Mouse (Mus musculus) urinary bladder, postnatal 14 days (tissue): ENCODE data around the gene Mn1.

Experiments
- DNase-seq: peaks from one replicate; pipeline ENCODE4 v3.0.0; 2021; ENCODE audit warnings: low spot score

Mn1 gene

DNA sequence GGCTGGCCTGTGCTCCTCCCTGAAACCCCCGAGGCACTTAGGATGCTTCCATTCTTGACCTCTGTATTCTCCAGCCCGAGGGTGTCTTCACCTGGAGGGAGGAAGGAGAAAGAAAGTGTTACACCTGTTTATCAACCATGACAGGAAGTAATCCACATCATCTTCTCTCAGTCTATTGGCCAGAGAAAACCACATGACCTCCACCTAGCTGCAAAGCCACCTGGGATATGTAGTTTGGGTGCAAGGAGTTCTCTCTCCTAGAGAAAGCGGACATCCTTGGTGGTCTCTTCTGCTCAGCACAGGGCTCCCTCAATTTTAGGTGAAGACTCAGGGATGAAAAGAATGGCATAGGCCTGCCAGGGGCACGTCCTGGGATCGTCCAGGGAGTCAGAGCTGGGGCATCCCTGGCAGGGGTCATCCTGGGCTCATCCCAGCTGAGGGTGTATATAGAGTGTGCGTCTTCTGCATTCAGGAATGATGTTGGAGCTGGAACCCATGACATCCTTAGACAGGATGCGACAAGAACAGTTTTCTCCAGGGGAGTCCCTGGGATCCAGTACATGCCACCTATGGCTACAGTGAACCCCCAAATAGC, 72.0 kb downstream of the Mn1 start:
- no peak for DNase-seq

DNA sequence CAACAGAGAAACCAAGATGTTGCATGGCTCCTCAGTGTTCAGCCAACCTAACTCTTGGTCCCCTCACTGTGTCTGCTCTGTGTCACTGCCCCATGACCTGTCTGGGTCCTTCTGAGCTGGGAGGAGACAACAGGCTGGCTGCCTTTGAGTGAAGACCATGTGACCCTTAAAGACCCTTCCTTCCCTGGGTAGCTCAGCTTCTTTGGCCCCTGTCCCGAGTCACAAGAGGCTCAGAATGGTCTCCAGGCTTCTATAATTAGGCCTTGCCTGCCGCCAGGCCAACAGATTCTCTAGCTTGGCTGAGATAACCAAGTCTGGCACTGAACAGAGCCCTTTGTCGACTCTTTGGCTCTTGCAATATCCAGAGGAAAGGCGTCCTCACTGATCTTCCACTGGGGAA, 73.4 kb downstream of the Mn1 start:
- no peak for DNase-seq

DNA sequence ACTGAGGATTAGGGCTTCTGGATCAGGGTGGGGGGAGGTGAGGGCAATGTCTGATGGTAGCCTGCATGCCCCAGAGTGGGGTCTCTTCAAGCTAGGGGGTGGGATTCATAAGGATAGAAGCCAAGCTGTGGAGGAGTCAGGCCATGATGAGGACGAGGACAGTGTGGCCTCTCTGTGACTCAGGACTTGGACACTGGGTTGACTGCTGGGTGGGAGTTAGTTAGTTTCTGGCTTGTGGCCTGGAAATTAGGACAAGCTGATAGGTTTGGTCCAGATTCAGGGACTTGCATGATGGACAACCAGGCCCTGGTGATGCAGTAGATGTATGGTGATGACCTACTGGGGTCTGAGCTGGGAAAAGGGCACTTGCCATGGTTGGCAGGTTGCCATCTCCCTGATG, 74.3 kb downstream of the Mn1 start:
- DNase-seq: no peak

- no peak for DNase-seq
These were observed 82.9 kb downstream of the Mn1 start for GRCm38 (mm10) chr5:111500036-111500435.

DNA sequence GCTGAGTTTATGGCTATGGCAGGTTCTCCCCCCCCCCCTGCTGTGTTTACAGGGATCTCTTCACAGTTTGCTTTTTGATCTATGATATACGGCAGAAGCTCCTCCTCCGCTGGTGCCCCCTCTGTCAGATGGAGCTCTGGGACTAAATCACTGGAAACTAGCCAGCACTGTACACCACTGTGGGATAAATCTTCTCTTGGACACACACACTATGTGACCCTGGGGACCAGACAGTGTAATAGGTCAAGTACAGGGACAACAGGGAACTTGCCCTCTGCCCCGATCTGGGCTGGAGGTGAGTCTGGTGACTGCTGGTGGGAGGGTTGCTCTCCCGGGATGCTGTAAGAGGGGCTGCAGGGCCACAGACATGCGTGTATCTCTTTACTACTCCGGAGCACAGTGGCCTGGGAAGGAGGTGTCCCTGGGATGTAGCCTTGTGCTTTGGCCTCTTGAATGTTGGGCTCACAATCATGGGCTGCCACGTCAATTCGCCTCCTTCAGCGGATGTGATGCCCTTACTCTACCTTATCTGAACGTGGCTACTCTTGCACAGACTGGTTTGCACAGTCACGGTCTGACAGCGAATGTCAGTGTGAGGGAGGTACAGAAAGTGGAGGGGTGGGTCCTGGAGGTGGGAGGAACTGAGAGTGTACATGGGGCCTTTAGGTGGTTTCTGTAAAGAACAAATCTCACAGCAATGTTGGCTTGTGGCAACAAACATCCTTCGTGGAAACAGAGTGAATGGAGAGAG, 84.7 kb downstream of the Mn1 start:
- DNase-seq: no peak

DNA sequence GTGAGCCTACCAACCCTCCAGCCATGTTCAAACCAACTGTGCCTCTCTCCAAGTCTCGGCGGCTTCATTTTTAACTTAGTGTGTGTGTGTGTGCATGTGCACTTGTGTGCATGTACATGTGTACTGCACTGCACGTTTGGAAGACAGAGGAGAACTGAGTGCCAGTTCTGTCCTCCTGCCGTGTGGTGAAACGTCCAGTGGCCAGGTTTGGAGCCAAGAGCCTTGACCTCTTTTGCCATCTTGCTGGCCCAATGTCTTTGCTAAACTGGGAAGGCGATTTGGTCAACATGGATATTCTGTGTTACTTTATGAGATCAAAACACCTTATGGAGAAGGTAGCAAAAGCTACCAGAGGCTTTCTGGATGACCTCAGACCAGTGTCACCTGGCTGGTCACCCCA, 88.1 kb downstream of the Mn1 start:
- no peak for DNase-seq

GRCm38 (mm10) chr5:111505824-111506223, 88.7 kb downstream of the Mn1 start:
- no peak for DNase-seq

DNA sequence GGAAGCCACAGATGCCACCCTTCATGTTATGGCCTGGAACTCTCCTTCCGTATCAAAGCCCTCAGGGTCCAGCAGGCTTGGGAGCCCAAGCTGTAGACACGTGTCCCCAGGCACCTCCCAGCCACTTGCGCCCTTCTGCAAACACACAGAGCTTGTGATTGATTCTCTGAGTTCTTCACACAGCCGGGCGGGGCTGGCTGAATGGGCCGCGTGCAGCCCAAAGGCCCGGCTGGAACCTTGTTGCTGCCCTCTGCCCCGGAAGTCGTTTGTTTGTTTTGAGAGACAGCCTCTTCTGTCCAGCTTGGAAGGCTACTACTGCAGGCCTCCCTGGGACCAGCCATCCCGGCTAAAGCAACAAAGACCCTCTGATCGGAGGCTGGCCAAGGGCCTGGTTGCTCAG, 89.2 kb downstream of the Mn1 start:
- peak; percentile 8 for DNase-seq
